Mouse (Mus musculus): Measurements from ENCODE around the gene Kirrel. TPM values are rescaled to one million over a fixed set of nuclear protein-coding genes. Genes with fewer than 3 reads are reported as not detected.
A peak's percentile ranks its signal among the peaks of the same experiment; 100 is the strongest.

Kirrel gene
- polyA plus RNA-seq, 1 experiment from 2014 or later = 19.0 TPM

- H3K4me3 ChIP-seq = no peak overlapping the region
- 90% methylated on average over 5 of the region's 5 CpGs for WGBS
- no peak overlapping the region for H3K27ac ChIP-seq
- H3K9me3 ChIP-seq (replicated peaks) = no peaks in the 10 kb centered on the region
- DNase-seq (ENCODE audit: low spot score) = no peak
- H3K4me1 ChIP-seq = peaks cover 95% of the 10 kb centered on the region
- peaks cover 57% of the 10 kb centered on the region for H3K36me3 ChIP-seq
- no peaks in the 10 kb centered on the region for H3K27me3 ChIP-seq (ENCODE audit: low read depth, poor library complexity, severe bottlenecking)
Measured at GRCm38 (mm10) chr3:87162380-87162779, 12.2 kb downstream of the Kirrel start.

GRCm38 (mm10) chr3:87161601-87162000, 12.9 kb downstream of the Kirrel start:
- Histone ChIP-seq H3K4me1 (peaks cover 99% of the 10 kb centered on the region), H3K27me3 (ENCODE audit: low read depth, poor library complexity, severe bottlenecking) (no peaks in the 10 kb centered on the region), H3K9me3 (replicated peaks) (no peaks in the 10 kb centered on the region), H3K4me3 (no peak overlapping the region), H3K36me3 (peaks cover 53% of the 10 kb centered on the region), H3K27ac (peak overlapping the region; percentile 54; the same call in 1 of the 2 replicates)
- WGBS = 85% methylated on average over 5 of the region's 5 CpGs
- DNase-seq (ENCODE audit: low spot score) = no peak

GRCm38 (mm10) chr3:87160819-87161509, 13.6 kb downstream of the Kirrel start:
- Histone ChIP-seq H3K36me3 (peaks cover 55% of the 10 kb centered on the region), H3K9me3 (replicated peaks) (no peaks in the 10 kb centered on the region), H3K27ac (peak overlapping the region; percentile 54), H3K4me1 (peaks cover 96% of the 10 kb centered on the region), H3K27me3 (ENCODE audit: low read depth, poor library complexity, severe bottlenecking) (no peaks in the 10 kb centered on the region), H3K4me3 (no peak overlapping the region)
- WGBS = 26% methylated on average over 6 of the region's 6 CpGs
- no peak for DNase-seq (ENCODE audit: low spot score)

- no peaks in the 10 kb centered on the region for H3K27me3 ChIP-seq (ENCODE audit: low read depth, poor library complexity, severe bottlenecking)
- peaks cover 96% of the 10 kb centered on the region for H3K4me1 ChIP-seq
- 61% methylated on average over 7 of the region's 7 CpGs for WGBS
- H3K36me3 ChIP-seq = peaks cover 61% of the 10 kb centered on the region
- H3K4me3 ChIP-seq = 0 out of 2 replicates have a peak overlapping the region, but pooled peaks have one; percentile 13
- H3K9me3 ChIP-seq (replicated peaks) = no peaks in the 10 kb centered on the region
- DNase-seq (ENCODE audit: low spot score) = peak; percentile 32
- H3K27ac ChIP-seq = peak overlapping the region; percentile 92
Measured at GRCm38 (mm10) chr3:87159190-87159589, 15.4 kb downstream of the Kirrel start.

GRCm38 (mm10) chr3:87157767-87158291, 16.7 kb downstream of the Kirrel start:
- Histone ChIP-seq H3K4me1 (peaks cover 97% of the 10 kb centered on the region), H3K4me3 (peak overlapping the region; percentile 18), H3K9me3 (replicated peaks) (no peaks in the 10 kb centered on the region), H3K27me3 (ENCODE audit: low read depth, poor library complexity, severe bottlenecking) (no peaks in the 10 kb centered on the region), H3K27ac (peak overlapping the region; percentile 92), H3K36me3 (peaks cover 52% of the 10 kb centered on the region)
- peak; percentile 70 for DNase-seq (ENCODE audit: low spot score)
- 11% methylated on average over 12 of the region's 12 CpGs for WGBS

GRCm38 (mm10) chr3:87157297-87157696, 17.2 kb downstream of the Kirrel start:
- H3K9me3 ChIP-seq (replicated peaks) = no peaks in the 10 kb centered on the region
- H3K27ac ChIP-seq = peak overlapping the region; percentile 92
- no peak for DNase-seq (ENCODE audit: low spot score)
- peaks cover 97% of the 10 kb centered on the region for H3K4me1 ChIP-seq
- 69% methylated on average over 6 of the region's 6 CpGs for WGBS
- peak overlapping the region; percentile 18 for H3K4me3 ChIP-seq
- H3K27me3 ChIP-seq (ENCODE audit: low read depth, poor library complexity, severe bottlenecking) = no peaks in the 10 kb centered on the region
- peaks cover 46% of the 10 kb centered on the region for H3K36me3 ChIP-seq

- H3K4me3 ChIP-seq = no peak overlapping the region
Measured at GRCm38 (mm10) chr3:87154398-87155287, 19.9 kb downstream of the Kirrel start.

GRCm38 (mm10) chr3:87153038-87153437, 21.5 kb downstream of the Kirrel start:
- Histone ChIP-seq H3K27ac (peak overlapping the region; percentile 94; the same call in 1 of the 2 replicates), H3K4me1 (peaks cover 93% of the 10 kb centered on the region)
- WGBS = 41% methylated on average over 2 of the region's 2 CpGs

More at GRCm38 (mm10) chr3:87154398-87155287, 19.9 kb downstream of the Kirrel start:
- Histone ChIP-seq H3K9me3 (replicated peaks) (no peaks in the 10 kb centered on the region), H3K27me3 (ENCODE audit: low read depth, poor library complexity, severe bottlenecking) (no peaks in the 10 kb centered on the region), H3K36me3 (peaks cover 20% of the 10 kb centered on the region), H3K27ac (peak overlapping the region; percentile 64), H3K4me1 (peaks cover 97% of the 10 kb centered on the region)
- DNase-seq (ENCODE audit: low spot score) = no peak
- 62% methylated on average over 15 of the region's 15 CpGs for WGBS

GRCm38 (mm10) chr3:87152111-87152738, 22.3 kb downstream of the Kirrel start:
- Histone ChIP-seq H3K36me3 (peaks cover 31% of the 10 kb centered on the region), H3K4me1 (peaks cover 87% of the 10 kb centered on the region), H3K9me3 (replicated peaks) (no peaks in the 10 kb centered on the region), H3K27me3 (ENCODE audit: low read depth, poor library complexity, severe bottlenecking) (no peaks in the 10 kb centered on the region), H3K27ac (peak overlapping the region; percentile 94), H3K4me3 (no peak overlapping the region)
- WGBS = 80% methylated on average over 4 of the region's 4 CpGs
- no peak for DNase-seq (ENCODE audit: low spot score)

More at GRCm38 (mm10) chr3:87153038-87153437, 21.5 kb downstream of the Kirrel start:
- H3K36me3 ChIP-seq = peaks cover 23% of the 10 kb centered on the region
- H3K9me3 ChIP-seq (replicated peaks) = no peaks in the 10 kb centered on the region
- H3K27me3 ChIP-seq (ENCODE audit: low read depth, poor library complexity, severe bottlenecking) = no peaks in the 10 kb centered on the region
- no peak overlapping the region for H3K4me3 ChIP-seq
- no peak for DNase-seq (ENCODE audit: low spot score)

- H3K36me3 ChIP-seq = peaks cover 38% of the 10 kb centered on the region
- no peak for DNase-seq (ENCODE audit: low spot score)
- 71% methylated on average over 2 of the region's 2 CpGs for WGBS
- peak overlapping the region; percentile 94 for H3K27ac ChIP-seq
- peak overlapping the region; percentile 28; the same call in 1 of the 2 replicates for H3K4me3 ChIP-seq
- peaks cover 79% of the 10 kb centered on the region for H3K4me1 ChIP-seq
- no peaks in the 10 kb centered on the region for H3K9me3 ChIP-seq (replicated peaks)
- no peaks in the 10 kb centered on the region for H3K27me3 ChIP-seq (ENCODE audit: low read depth, poor library complexity, severe bottlenecking)
Measured at GRCm38 (mm10) chr3:87151294-87151826, 23.2 kb downstream of the Kirrel start.

GRCm38 (mm10) chr3:87150689-87151244, 23.8 kb downstream of the Kirrel start:
- peaks cover 76% of the 10 kb centered on the region for H3K4me1 ChIP-seq
- peak; percentile 70 for DNase-seq (ENCODE audit: low spot score)
- H3K9me3 ChIP-seq (replicated peaks) = no peaks in the 10 kb centered on the region
- peaks cover 40% of the 10 kb centered on the region for H3K36me3 ChIP-seq
- 3% methylated on average over 16 of the region's 16 CpGs for WGBS
- H3K27ac ChIP-seq = peak overlapping the region; percentile 94
- H3K4me3 ChIP-seq = peak overlapping the region; percentile 28
- H3K27me3 ChIP-seq (ENCODE audit: low read depth, poor library complexity, severe bottlenecking) = no peaks in the 10 kb centered on the region
